Mouse (Mus musculus): Measurements from ENCODE around the gene Rbm44.
A peak's percentile ranks its signal among the peaks of the same experiment; 100 is the strongest.

GRCm38 (mm10) chr1:91179086-91179485 lies 34.2 kb downstream of the Rbm44 start:
- TF ChIP-seq CTCF (IDR thresholded peaks at IDR 0.05; ENCODE audit: borderline replicate concordance, insufficient read depth, low read depth, low read length), result peak; percentile 66
- TF ChIP-seq POLR2A (IDR thresholded peaks at IDR 0.05; ENCODE audit: borderline replicate concordance, insufficient read depth, low read length), result no peak

All from cerebellum, adult 2 months (tissue).